Mouse (Mus musculus): ENCODE results near the gene Smdt1. TPM values are rescaled to one million over a fixed set of nuclear protein-coding genes. Genes with fewer than 3 reads are reported as not detected.

Smdt1 gene
- 85.9 TPM for total RNA-seq (2023)

GRCm38 (mm10) chr15:82338593-82339112, at the start of gene Smdt1, which contains the start of the genes Naga and Pheta2:
Smdt1 (plus strand) TSS chr15:82338959.
Naga (minus strand) TSS chr15:82338925.
Pheta2 (plus strand) TSS chr15:82338942.

GRCm38 (mm10) chr15:82298764-82299561, 39.8 kb upstream of the Smdt1 start, which contains the start of gene Wbp2nl:
Wbp2nl (plus strand) TSS chr15:82298954.

GRCm38 (mm10) chr15:82354126-82354945, 15.6 kb downstream of the Smdt1 start, which contains the start of gene Ndufa6:
Ndufa6 (minus strand) TSS chr15:82354322.

GRCm38 (mm10) chr15:82379871-82380713, 41.3 kb downstream of the Smdt1 start, which contains the start of gene Cyp2d22:
Cyp2d22 (minus strand) TSS chr15:82380260.

GRCm38 (mm10) chr15:82393922-82394321, 55.2 kb downstream of the Smdt1 start, which contains the start of gene Cyp2d11:
Cyp2d11 (minus strand) TSS chr15:82394022.

Other genes starting within 250 kb of the Smdt1 start
- 39.1 TPM for gene Ccdc134, start 211.0 kb upstream of the Smdt1 start, total RNA-seq (2023)
- 184 TPM for gene Srebf2, start 191.8 kb upstream of the Smdt1 start, total RNA-seq (2023)
- 0.77 TPM for gene Shisa8, start 126.1 kb upstream of the Smdt1 start, total RNA-seq (2023)
- gene Tnfrsf13c, start 114.6 kb upstream of the Smdt1 start, total RNA-seq (2023), result 15.5 TPM
- 0.83 TPM for gene Cenpm, start 94.2 kb upstream of the Smdt1 start, total RNA-seq (2023)
- gene 1500009C09Rik, start 86.6 kb upstream of the Smdt1 start, total RNA-seq (2023), result not detected
- not detected for gene Sept3, start 64.1 kb upstream of the Smdt1 start, total RNA-seq (2023)
- gene Wbp2nl, start 40.0 kb upstream of the Smdt1 start, total RNA-seq (2023), result not detected
- 55.5 TPM for gene Naga, start within 50 bp of the Smdt1 start, total RNA-seq (2023)
- 1.1 TPM for gene Pheta2, start within 50 bp of the Smdt1 start, total RNA-seq (2023)
- 128 TPM for gene Ndufa6, start 15.4 kb downstream of the Smdt1 start, total RNA-seq (2023)
- 6.2 TPM for gene Cyp2d22, start 41.3 kb downstream of the Smdt1 start, total RNA-seq (2023)
- gene Cyp2d11, start 55.1 kb downstream of the Smdt1 start, total RNA-seq (2023), result not detected
- gene Cyp2d10, start 68.2 kb downstream of the Smdt1 start, total RNA-seq (2023), result not detected
- gene Cyp2d9, start 94.5 kb downstream of the Smdt1 start, total RNA-seq (2023), result not detected
- gene Cyp2d12, start 216.1 kb downstream of the Smdt1 start, total RNA-seq (2023), result not detected

Data from CD8-positive naive resting alpha-beta T cell, adult 57 days (primary cell).